Mouse (Mus musculus) spleen, adult 2 months (tissue): Measurements from ENCODE around the gene Cphx2.
"Not testable (repeated sequence)": the region's sequence is repeated elsewhere in the genome, so short reads cannot be mapped to it uniquely, and the experiment has no call there.

Experiments
- CTCF ChIP-seq: fragments of 200-500 bp; IDR thresholded peaks from 2 replicates; pipeline ENCODE4 v1.5.1; 2011; ENCODE audit warnings: mild to moderate bottlenecking, inconsistent platforms; ENCODE audit not compliant: insufficient read depth, insufficient read length, insufficient replicate concordance; ENCODE audit errors: extremely low read depth
- POLR2A ChIP-seq: fragments of 200-500 bp; IDR thresholded peaks from 2 replicates; pipeline ENCODE4 v1.6.1; 2011; ENCODE audit warnings: low read depth, low read length, inconsistent platforms

DNA sequence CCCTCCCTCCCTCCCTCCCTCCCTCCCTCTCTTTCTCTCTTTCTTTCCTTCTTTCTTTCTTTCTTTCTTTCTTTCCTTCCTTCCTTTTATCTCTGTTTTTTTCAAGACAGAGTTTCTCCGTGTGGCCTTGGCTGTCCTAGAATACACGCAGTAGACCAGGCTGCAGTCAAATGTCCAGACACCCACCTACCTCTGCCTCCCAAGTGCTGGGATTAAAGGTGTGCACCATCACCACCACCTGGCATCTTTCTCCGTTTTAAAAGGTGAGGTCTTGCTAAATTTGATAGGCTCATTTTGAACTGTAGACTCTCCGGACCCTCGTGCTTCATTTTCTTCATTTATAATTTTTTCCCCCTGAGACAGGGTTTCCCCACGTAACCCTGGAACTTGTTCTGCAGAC lies at the start of gene Cphx2:
- TF ChIP-seq CTCF, POLR2A: not testable (repeated sequence)
